Mouse (Mus musculus): Measurements from ENCODE around the gene Mycn. TPM values are rescaled to one million over a fixed set of nuclear protein-coding genes. Genes with fewer than 3 reads are reported as not detected.

The Mycn gene
- polyA plus RNA-seq, 1 experiment from 2014 or later, result 136 TPM

- Histone ChIP-seq H3K36me3 (replicated peaks) (no peaks in the 10 kb centered on the region), H3K9me3 (no peaks in the 10 kb centered on the region), H3K4me1 (peaks cover 44% of the 10 kb centered on the region), H3K27ac (peak overlapping the region; percentile 44; the same call in 1 of the 2 replicates), H3K4me3 (no peak overlapping the region), H3K27me3 (ENCODE audit: poor library complexity, severe bottlenecking) (peaks cover 23% of the 10 kb centered on the region; the same call in 1 of the 2 replicates)
- 85% methylated on average over 11 of the region's 11 CpGs for WGBS
- DNase-seq (ENCODE audit: extremely low spot score, low spot score), result no peak
These were observed 31.2 kb downstream of the Mycn start for GRCm38 (mm10) chr12:12910356-12910979.

- Histone ChIP-seq H3K9me3 (no peaks in the 10 kb centered on the region), H3K4me3 (no peak overlapping the region), H3K27ac (peak overlapping the region; percentile 56), H3K36me3 (replicated peaks) (no peaks in the 10 kb centered on the region), H3K4me1 (peaks cover 44% of the 10 kb centered on the region), H3K27me3 (ENCODE audit: poor library complexity, severe bottlenecking) (peaks cover 20% of the 10 kb centered on the region; the same call in 1 of the 2 replicates)
- WGBS, result 65% methylated on average over 16 of the region's 16 CpGs
- no peak for DNase-seq (ENCODE audit: extremely low spot score, low spot score)
These were observed 32.0 kb downstream of the Mycn start for GRCm38 (mm10) chr12:12909631-12910277.

- no peak overlapping the region for H3K4me3 ChIP-seq
- WGBS, result 76% methylated on average over 6 of the region's 6 CpGs
- peaks cover 11% of the 10 kb centered on the region; the same call in 1 of the 2 replicates for H3K27me3 ChIP-seq (ENCODE audit: poor library complexity, severe bottlenecking)
- no peak for DNase-seq (ENCODE audit: extremely low spot score, low spot score)
- H3K4me1 ChIP-seq, result peaks cover 56% of the 10 kb centered on the region
- H3K27ac ChIP-seq, result peak overlapping the region; percentile 95; the same call in 1 of the 2 replicates
- H3K36me3 ChIP-seq (replicated peaks), result no peaks in the 10 kb centered on the region
- H3K9me3 ChIP-seq, result no peaks in the 10 kb centered on the region
These were observed 34.9 kb downstream of the Mycn start for GRCm38 (mm10) chr12:12906771-12907170.

- H3K9me3 ChIP-seq, result no peaks in the 10 kb centered on the region
- 65% methylated on average over 8 of the region's 8 CpGs for WGBS
- peaks cover 56% of the 10 kb centered on the region for H3K4me1 ChIP-seq
- H3K36me3 ChIP-seq (replicated peaks), result no peaks in the 10 kb centered on the region
- H3K4me3 ChIP-seq, result no peak overlapping the region
- peak overlapping the region; percentile 95; the same call in 1 of the 2 replicates for H3K27ac ChIP-seq
- no peak for DNase-seq (ENCODE audit: extremely low spot score, low spot score)
- peaks cover 11% of the 10 kb centered on the region; the same call in 1 of the 2 replicates for H3K27me3 ChIP-seq (ENCODE audit: poor library complexity, severe bottlenecking)
These were observed 35.4 kb downstream of the Mycn start for GRCm38 (mm10) chr12:12906321-12906720.

GRCm38 (mm10) chr12:12905117-12905516 is 36.6 kb downstream of the Mycn start:
- peak; percentile 26 for DNase-seq (ENCODE audit: extremely low spot score, low spot score)
- Histone ChIP-seq H3K4me3 (peak overlapping the region; percentile 51; the same call in 1 of the 2 replicates), H3K27ac (peak overlapping the region; percentile 95), H3K4me1 (peaks cover 46% of the 10 kb centered on the region), H3K9me3 (no peaks in the 10 kb centered on the region; the same call in 1 of the 2 replicates), H3K36me3 (replicated peaks) (no peaks in the 10 kb centered on the region), H3K27me3 (ENCODE audit: poor library complexity, severe bottlenecking) (peaks cover 11% of the 10 kb centered on the region; the same call in 1 of the 2 replicates)
- 21% methylated on average over 6 of the region's 6 CpGs for WGBS

GRCm38 (mm10) chr12:12904512-12904953 is 37.2 kb downstream of the Mycn start:
- Histone ChIP-seq H3K9me3 (no peaks in the 10 kb centered on the region; the same call in 1 of the 2 replicates), H3K4me3 (peak overlapping the region; percentile 51), H3K36me3 (replicated peaks) (no peaks in the 10 kb centered on the region), H3K27me3 (ENCODE audit: poor library complexity, severe bottlenecking) (peaks cover 11% of the 10 kb centered on the region; the same call in 1 of the 2 replicates), H3K27ac (peak overlapping the region; percentile 95), H3K4me1 (peaks cover 41% of the 10 kb centered on the region)
- DNase-seq (ENCODE audit: extremely low spot score, low spot score), result peak; percentile 86
- 2% methylated on average over 23 of the region's 23 CpGs for WGBS

- Histone ChIP-seq H3K27me3 (ENCODE audit: poor library complexity, severe bottlenecking) (peaks cover 11% of the 10 kb centered on the region; the same call in 1 of the 2 replicates), H3K4me1 (peaks cover 36% of the 10 kb centered on the region), H3K27ac (peak overlapping the region; percentile 95), H3K36me3 (replicated peaks) (no peaks in the 10 kb centered on the region), H3K4me3 (peak overlapping the region; percentile 51), H3K9me3 (no peaks in the 10 kb centered on the region; the same call in 1 of the 2 replicates)
- no peak for DNase-seq (ENCODE audit: extremely low spot score, low spot score)
- 21% methylated on average over 1 of the region's 1 CpGs for WGBS
These were observed 37.6 kb downstream of the Mycn start for GRCm38 (mm10) chr12:12904086-12904485.

GRCm38 (mm10) chr12:12902403-12902802 is 39.3 kb downstream of the Mycn start:
- Histone ChIP-seq H3K27me3 (ENCODE audit: poor library complexity, severe bottlenecking) (peaks cover 11% of the 10 kb centered on the region; the same call in 1 of the 2 replicates), H3K4me1 (peaks cover 48% of the 10 kb centered on the region), H3K4me3 (no peak overlapping the region), H3K27ac (no peak overlapping the region), H3K9me3 (no peaks in the 10 kb centered on the region; the same call in 1 of the 2 replicates), H3K36me3 (replicated peaks) (no peaks in the 10 kb centered on the region)
- DNase-seq (ENCODE audit: extremely low spot score, low spot score), result no peak
- 96% methylated on average over 1 of the region's 1 CpGs for WGBS

- H3K4me1 ChIP-seq, result peaks cover 15% of the 10 kb centered on the region
- H3K27ac ChIP-seq, result 0 out of 2 replicates have a peak overlapping the region, but pooled peaks have one; percentile 33
- H3K36me3 ChIP-seq (replicated peaks), result no peaks in the 10 kb centered on the region
- H3K4me3 ChIP-seq, result no peak overlapping the region
- DNase-seq (ENCODE audit: extremely low spot score, low spot score), result no peak
- H3K9me3 ChIP-seq, result no peaks in the 10 kb centered on the region; the same call in 1 of the 2 replicates
- no peaks in the 10 kb centered on the region for H3K27me3 ChIP-seq (ENCODE audit: poor library complexity, severe bottlenecking)
- WGBS, result 67% methylated on average over 2 of the region's 2 CpGs
These were observed 43.2 kb downstream of the Mycn start for GRCm38 (mm10) chr12:12898356-12899126.

GRCm38 (mm10) chr12:12893986-12894385 is 47.7 kb downstream of the Mycn start:
- Histone ChIP-seq H3K9me3 (no peaks in the 10 kb centered on the region), H3K27ac (no peak overlapping the region), H3K4me1 (peaks cover 14% of the 10 kb centered on the region; the same call in 1 of the 2 replicates), H3K36me3 (replicated peaks) (no peaks in the 10 kb centered on the region), H3K4me3 (no peak overlapping the region), H3K27me3 (ENCODE audit: poor library complexity, severe bottlenecking) (no peaks in the 10 kb centered on the region)
- 94% methylated on average over 8 of the region's 8 CpGs for whole genome bisulfite sequencing
- no peak for DNase-seq (ENCODE audit: extremely low spot score, low spot score)

- no peak for DNase-seq (ENCODE audit: extremely low spot score, low spot score)
- Histone ChIP-seq H3K4me1 (peaks cover 21% of the 10 kb centered on the region), H3K36me3 (replicated peaks) (no peaks in the 10 kb centered on the region), H3K9me3 (no peaks in the 10 kb centered on the region), H3K27ac (peak overlapping the region; percentile 70), H3K27me3 (ENCODE audit: poor library complexity, severe bottlenecking) (no peaks in the 10 kb centered on the region), H3K4me3 (no peak overlapping the region)
- WGBS, result 55% methylated on average over 15 of the region's 15 CpGs
These were observed 55.4 kb downstream of the Mycn start for GRCm38 (mm10) chr12:12886191-12886889.

All from forebrain, embryonic 10.5 days (tissue).